Mouse (Mus musculus): Measurements from ENCODE around the gene Mastl.
A peak's percentile ranks its signal among the peaks of the same experiment; 100 is the strongest.

Mastl gene

DNA sequence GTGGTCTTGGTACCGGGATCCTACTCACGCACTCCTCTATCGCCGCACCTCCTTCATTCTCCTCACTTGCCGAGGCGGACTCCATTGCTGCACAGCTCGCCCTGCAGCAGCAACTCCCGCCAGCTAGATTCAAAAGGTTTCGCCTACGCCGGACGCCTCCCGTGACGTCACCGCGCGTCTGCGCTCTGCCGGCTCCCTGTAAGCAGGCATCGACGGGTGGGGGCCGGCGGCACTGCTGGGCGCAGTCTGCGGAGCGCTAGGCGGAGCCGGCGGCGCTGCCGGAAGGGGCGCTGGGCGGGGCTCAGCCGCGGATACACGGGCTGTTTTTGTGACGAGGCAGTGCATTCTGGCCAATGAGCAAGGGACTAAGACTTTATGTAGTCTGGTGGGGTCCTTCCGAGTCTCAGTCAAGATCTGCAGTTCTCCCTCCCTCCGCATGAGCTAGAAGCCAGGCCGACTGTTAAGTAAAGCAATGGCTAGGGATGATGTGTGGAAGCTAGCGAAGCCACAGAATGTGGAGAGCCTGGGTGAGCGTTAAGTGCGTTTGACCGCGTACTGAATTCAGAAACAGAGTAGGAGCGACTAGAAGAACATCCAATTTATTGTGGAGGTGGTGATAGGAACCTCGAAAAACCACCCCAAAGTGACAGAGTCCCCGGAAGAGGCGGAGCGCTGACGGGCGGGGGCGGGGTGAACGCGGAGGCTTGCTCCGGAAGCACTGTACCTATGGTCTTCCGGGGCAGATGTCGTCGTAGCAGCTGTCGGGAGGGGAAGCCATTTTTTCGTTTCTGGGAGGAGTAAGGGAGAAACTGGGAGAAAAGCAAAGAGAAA lies at the start of gene Mastl, which contains the start of gene Yme1l1:
TSS of gene Mastl (minus strand) at position 248 of the 831 bp plus-strand sequence.
TSS of gene Yme1l1 (plus strand) at position 593 of the 831 bp plus-strand sequence.
- DNase-seq = peak; percentile 96

DNA sequence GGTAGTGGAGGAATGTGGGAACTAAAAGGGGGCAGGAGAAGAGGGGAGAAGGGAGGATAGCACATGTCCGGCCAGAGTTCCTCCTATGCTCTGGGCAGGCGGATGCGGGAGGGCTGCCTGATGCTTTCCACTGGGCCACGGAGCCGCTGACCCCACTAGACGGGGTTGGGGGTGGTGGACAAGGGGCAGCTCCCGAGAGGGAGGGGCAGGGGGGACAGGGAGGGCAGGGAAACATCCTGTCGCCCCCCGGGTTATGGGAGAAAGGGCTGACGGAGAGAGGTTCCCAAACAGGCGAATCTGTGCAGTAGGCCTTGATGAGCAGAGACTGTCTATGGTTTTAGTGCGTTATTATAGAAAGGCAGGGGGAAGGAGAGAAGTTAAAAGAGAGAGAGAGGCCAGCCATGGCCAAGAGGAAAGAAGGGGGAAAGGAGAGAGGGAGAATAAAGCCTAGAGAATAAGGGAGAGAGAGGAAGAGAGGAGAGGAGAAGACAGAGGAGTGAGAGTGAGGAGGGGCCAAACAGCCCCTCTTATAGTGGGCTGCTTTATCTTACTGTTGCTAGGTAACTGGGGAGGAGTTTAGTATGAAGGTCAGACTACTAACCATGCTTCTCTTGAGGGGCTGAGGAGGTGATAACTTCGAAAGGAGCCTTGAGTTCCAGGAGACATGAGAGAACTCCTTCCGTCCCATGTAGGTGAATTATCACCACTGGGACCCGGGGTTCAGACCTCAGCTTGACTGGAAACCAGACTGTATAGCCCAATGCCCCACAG lies 47.3 kb upstream of the Mastl start:
- DNase-seq = no peak

GRCm38 (mm10) chr2:23201034-23201433 lies 45.2 kb upstream of the Mastl start:
- no peak for DNase-seq

- DNase-seq = no peak
Observed at GRCm38 (mm10) chr2:23194366-23194765, 38.5 kb upstream of the Mastl start.

GRCm38 (mm10) chr2:23172305-23172704 lies 16.5 kb upstream of the Mastl start:
- no peak for DNase-seq

- DNase-seq = no peak
Observed at GRCm38 (mm10) chr2:23156608-23157081, 821 bp upstream of the Mastl start.

DNA sequence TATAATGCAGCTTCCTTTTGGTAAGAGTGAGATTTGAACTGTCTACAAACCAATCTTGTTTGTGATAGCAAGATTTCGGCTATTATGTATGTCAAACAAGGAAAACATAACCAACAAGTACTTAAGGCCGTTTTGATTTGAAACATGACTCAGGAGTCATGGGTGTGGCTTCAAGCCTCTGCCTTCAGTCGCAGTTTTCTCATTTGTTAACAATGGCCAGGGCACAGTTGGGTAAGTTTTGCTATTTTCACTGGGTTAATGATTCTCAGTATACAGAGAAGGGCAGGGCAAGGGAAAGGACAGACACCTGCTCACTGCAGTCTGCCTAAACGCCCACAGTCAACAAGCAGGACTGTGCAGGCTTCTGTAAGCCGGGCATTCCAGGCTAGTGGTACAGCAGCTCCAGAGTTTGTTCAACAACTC lies 614 bp downstream of the Mastl start:
- no peak for DNase-seq

GRCm38 (mm10) chr2:23119573-23119972 lies 36.3 kb downstream of the Mastl start:
- no peak for DNase-seq

DNA sequence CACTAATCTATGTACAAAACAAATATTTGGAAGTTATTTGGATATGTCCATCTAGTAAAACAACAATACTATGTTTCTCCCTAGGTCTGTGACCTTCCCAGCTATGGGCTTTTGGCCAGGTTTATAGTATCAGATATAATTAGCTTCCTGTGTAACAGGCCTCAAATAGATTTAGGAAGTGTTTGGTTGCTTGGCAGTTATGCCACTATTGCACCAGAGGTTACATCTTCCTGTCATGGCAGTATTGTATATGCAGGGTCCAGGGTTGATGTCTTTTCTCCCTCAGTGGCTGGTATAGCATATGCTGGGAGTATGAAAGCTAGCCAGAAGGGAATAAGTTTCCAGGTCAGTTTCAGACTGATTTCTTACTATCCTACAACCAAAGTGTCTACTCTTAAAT lies 53.6 kb downstream of the Mastl start:
- no peak for DNase-seq

DNA sequence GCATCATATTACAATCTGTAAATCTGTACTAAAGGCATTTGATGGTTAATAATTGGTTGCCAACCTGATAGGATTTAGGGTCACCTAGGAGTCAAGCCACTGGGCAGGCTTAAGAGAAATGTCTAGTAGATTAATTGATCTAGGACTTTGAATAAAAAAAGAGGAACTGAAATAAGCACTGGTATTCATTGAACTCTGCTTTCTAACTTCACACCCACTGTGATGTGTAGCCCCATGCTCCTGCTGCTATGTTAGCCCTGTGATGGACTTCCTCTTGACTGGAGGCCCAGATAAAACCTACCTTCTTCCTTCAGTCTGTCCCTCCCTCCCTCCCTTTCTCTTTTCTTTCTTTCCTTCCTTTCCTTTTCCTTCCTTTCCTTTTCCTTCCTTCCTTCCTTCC lies 58.8 kb downstream of the Mastl start:
- no peak for DNase-seq

GRCm38 (mm10) chr2:23092216-23092615 lies 63.6 kb downstream of the Mastl start:
- DNase-seq = no peak

- no peak for DNase-seq
Observed at GRCm38 (mm10) chr2:23084540-23084939, 71.3 kb downstream of the Mastl start.

GRCm38 (mm10) chr2:23078588-23078987 lies 77.2 kb downstream of the Mastl start:
- DNase-seq = no peak

DNA sequence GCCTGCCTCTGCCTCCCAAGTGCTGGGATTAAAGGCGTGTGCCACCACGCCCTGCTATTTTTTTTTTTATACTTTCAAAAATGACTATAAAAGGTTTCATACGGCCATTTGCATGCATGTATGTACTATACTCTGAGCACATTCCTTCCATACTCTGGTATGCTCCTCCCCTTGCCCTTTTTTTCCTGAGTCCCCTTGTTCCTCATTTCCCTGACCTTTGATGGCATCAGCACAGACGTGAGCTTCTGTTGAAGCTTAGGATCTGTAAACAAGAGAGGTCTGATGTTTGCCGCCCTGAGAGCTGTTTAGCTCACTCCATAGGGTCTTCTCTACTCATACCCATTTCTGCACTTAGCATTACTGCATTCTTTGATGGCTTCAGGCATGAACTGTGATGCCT lies 78.1 kb downstream of the Mastl start:
- no peak for DNase-seq

GRCm38 (mm10) chr2:23076783-23077182 lies 79.0 kb downstream of the Mastl start:
- no peak for DNase-seq

DNA sequence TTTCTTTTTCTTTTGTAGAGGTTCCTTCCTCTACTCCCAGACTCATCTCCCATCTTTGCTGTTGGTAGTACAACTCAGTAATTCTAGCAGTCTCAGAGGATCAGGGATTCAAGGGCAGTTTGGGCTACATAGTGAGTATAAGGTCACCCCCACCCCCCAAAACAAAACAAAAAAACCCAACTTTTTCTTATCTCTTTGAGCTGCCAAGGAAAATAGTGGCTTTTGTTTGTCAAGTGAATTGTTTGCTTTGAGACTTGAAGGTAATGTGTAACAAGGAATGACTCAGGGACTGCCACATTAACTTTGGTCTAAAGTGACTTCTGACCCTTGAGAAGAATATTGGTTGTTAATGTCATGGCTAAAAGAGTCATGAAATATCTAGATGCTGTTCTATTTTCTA lies 80.0 kb downstream of the Mastl start:
- DNase-seq = no peak

DNA sequence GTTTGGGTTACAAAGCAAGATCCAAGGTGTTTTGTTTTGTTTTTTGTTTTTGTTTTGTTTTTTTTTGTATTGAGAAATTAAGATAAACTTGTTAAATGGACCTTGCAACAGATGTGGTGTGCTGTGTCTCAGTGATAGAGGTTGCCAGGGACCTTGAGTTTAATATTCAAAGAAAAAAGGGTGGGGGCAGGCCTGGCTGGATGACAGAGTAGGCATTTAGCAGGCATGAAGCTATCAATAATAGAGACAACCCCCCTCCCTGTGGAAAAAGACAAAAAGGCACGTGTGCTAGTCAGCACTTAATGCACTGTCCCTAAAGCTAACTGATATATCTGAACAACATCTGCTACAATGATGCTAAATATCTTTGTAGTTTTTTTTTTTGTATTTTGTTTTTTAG lies 84.4 kb downstream of the Mastl start:
- DNase-seq = no peak

GRCm38 (mm10) chr2:23070491-23070890 lies 85.3 kb downstream of the Mastl start:
- no peak for DNase-seq

GRCm38 (mm10) chr2:23068894-23069744 lies 86.7 kb downstream of the Mastl start:
- peak; percentile 93 for DNase-seq

GRCm38 (mm10) chr2:23068370-23068737 lies 87.5 kb downstream of the Mastl start:
- DNase-seq = no peak

DNA sequence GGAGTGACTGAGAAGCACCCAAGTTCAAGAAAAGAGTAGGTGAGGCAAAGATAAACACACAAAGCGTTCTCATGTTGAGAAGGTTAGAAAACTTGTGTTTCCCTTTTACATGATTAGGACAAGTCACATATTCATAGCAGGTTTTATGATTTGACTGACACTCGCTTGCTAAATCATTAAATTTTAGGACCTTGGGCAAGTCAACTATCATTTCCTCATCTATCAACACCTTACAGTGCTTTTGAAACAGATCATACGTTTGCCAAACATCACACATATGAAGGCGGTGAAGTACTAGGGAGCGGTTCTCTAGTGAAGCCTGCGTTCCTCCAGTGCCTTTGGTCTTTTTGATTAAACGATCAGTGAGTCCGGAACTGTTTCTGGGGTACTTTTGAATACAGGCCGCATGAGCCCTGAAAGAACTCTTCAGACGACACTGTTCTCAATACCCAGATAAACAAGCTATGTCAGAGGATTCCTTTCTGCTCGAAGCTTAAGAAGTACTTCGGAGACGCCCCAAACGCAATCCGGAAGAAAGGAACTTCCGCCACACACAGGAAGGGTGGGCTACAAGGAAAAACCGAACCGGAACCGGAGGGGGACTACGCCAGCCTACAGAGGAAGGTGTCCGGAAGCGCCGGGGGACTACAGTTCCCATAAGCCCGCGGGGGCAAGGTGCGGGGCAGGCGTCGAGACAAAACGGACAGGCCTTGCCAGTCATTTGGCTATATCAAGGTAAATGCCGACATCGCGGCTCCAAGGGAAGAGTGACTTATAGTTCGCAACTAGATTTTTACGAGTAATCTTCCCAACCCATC lies 88.1 kb downstream of the Mastl start, which contains the start of gene Acbd5:
TSS of gene Acbd5 (plus strand) at position 616 of the 818 bp plus-strand sequence.
- peak; percentile 93 for DNase-seq

Data from cerebellum, adult 11 months (tissue).